Mouse (Mus musculus) hindbrain, embryonic 14.5 days (tissue): ENCODE data around the gene Trpt1. TPM values are rescaled to one million over a fixed set of nuclear protein-coding genes. Genes with fewer than 3 reads are reported as not detected.

Experiments used
- ATAC-seq: fragments of 200-750 bp; cut with Nextera tagmentation; 2 replicates; pipeline ENCODE4 v1.8.0; 2017; ENCODE audit warnings: moderate number of reproducible peaks, mild to moderate bottlenecking, moderate TSS enrichment, moderate library complexity; ENCODE audit not compliant: low FRiP score
- DNase-seq: peaks from one replicate; pipeline ENCODE4 v3.0.0-alpha.2; 2015; ENCODE audit warnings: low spot score
- H3K27ac ChIP-seq: fragments of 300-500 bp; sonication (generic); 2 replicates; pipeline ENCODE4 v1.5.1; 2014; ENCODE audit warnings: mild to moderate bottlenecking, moderate library complexity
- H3K27me3 ChIP-seq: fragments of 300-500 bp; sonication (generic); 2 replicates; pipeline ENCODE4 v1.6.1; 2014; ENCODE audit warnings: mild to moderate bottlenecking, low read length, mixed read lengths; ENCODE audit not compliant: control insufficient read depth, insufficient read depth
- H3K36me3 ChIP-seq: fragments of 300-500 bp; sonication (generic); replicated peaks from 2 replicates; pipeline ENCODE4 v1.6.1; 2014; ENCODE audit not compliant: control insufficient read depth, insufficient read depth
- H3K4me1 ChIP-seq: fragments of 300-500 bp; sonication (generic); replicated peaks from 2 replicates; pipeline ENCODE4 v1.6.1; 2014; ENCODE audit warnings: antibody characterized with exemption, low read length, mixed read lengths; ENCODE audit not compliant: control insufficient read depth, insufficient read depth
- H3K4me2 ChIP-seq: fragments of 300-500 bp; sonication (generic); replicated peaks from 2 replicates; pipeline ENCODE4 v1.6.1; 2014; ENCODE audit warnings: mild to moderate bottlenecking, moderate library complexity
- H3K4me3 ChIP-seq: fragments of 300-500 bp; sonication (generic); replicated peaks from 2 replicates; pipeline ENCODE4 v1.5.1; 2014; ENCODE audit warnings: mild to moderate bottlenecking, low read length
- H3K9ac ChIP-seq: fragments of 300-500 bp; sonication (generic); 2 replicates; pipeline ENCODE4 v1.6.1; 2014
- H3K9me3 ChIP-seq: fragments of 300-500 bp; sonication (generic); 2 replicates; pipeline ENCODE4 v1.6.1; 2016; ENCODE audit warnings: low read length; ENCODE audit not compliant: control insufficient read depth
- WGBS: fragments of 180-500 bp; shearing (Covaris S2); extraction: QIAGEN DNeasy Blood & Tissue Kit; methylation state at CpG from one replicate; pipeline ENCODE4 v1.1.7; 2014; 5-methylcytosine and 5-hydroxymethylcytosine counted together
- polyA plus RNA-seq: library from polyadenylated mRNA; unstranded; fragments of >200 nt; fragmentation: Nextera tagmentation; extraction: Ambion mirVana; gene quantifications from 2 replicates; pipeline ENCODE4 v1.2.1, GENCODE M21; 2014

Trpt1 gene
- polyA plus RNA-seq, 1 experiment from 2014 or later, result 17.8 TPM

DNA sequence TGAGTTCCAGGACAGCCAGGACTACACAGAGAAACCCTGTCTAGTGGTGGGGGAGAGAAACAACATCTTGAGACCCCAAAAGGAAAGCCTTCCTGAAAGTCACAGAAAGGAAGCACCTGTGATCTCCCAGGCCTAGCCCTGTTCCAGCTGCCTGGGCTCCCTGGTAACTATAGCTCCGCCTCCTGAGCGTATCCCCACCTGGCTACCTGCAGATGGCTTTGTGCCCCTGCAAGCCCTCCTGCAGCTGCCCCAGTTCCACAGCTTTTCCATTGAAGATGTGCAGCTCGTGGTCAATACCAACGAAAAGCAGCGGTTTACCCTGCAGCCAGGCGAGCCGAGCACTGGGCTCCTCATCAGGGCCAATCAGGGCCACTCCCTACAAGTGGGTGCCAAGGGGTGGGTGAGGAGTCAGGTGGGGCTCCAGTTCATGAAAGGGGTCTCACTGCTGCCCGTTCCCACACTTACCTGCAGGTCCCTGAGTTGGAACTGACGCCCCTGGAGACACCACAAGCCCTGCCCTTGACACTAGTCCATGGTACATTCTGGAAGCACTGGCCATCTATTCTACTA, 1.9 kb downstream of the Trpt1 start:
- Histone ChIP-seq H3K9me3 (no peaks in the 10 kb centered on the region), H3K4me1 (peaks cover 21% of the 10 kb centered on the region), H3K27me3 (no peaks in the 10 kb centered on the region), H3K4me2 (no peak overlapping the region), H3K9ac (no peak overlapping the region), H3K27ac (no peak overlapping the region), H3K4me3 (no peak overlapping the region), H3K36me3 (peaks cover 21% of the 10 kb centered on the region)
- 84% methylated on average over 9 of the region's 9 CpGs for WGBS
- no peak for DNase-seq
- no peak for ATAC-seq

DNA sequence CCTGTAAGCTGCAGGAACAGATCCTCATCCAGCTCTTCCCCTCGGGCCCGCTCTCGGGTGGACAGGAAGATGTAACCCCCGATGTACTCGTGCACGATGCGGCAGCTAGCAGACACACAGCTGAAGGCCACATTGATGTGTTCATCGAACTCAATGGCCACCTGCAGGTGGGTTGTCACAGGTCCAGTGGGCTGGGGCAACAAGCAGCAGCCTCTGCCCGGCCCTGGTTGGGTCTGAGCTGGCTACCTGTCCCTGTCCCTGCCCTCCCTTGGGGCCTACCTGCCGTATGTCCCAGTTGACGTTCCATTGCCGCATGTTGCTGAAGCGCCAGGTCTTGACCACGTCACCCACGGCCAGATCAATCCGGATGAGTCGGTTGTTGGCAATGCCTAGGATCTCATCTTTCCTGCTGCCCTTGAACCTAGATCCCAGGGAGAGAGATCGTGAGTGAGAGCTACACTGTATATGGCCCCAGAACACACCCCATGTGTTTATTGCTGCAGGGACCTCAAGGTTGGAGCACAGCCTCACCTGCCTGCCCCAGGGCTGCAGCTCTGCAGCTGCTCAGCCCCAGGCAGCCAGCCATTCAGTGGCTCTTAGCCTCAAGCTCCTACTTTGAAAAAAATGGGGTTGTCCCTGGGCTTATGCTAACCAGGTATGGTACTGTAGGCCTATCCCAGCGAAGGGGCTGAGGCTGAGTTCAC, 3.6 kb downstream of the Trpt1 start:
- H3K4me1 ChIP-seq, result peaks cover 17% of the 10 kb centered on the region
- no peak overlapping the region for H3K9ac ChIP-seq
- WGBS, result 93% methylated on average over 19 of the region's 19 CpGs
- peaks cover 21% of the 10 kb centered on the region for H3K36me3 ChIP-seq
- no peak for ATAC-seq
- no peak overlapping the region for H3K4me3 ChIP-seq
- H3K4me2 ChIP-seq, result no peak overlapping the region
- H3K27me3 ChIP-seq, result no peaks in the 10 kb centered on the region
- no peaks in the 10 kb centered on the region for H3K9me3 ChIP-seq
- H3K27ac ChIP-seq, result no peak overlapping the region
- DNase-seq, result no peak

GRCm38 (mm10) chr19:7006892-7007593, 11.1 kb downstream of the Trpt1 start:
- Histone ChIP-seq H3K36me3 (no peaks in the 10 kb centered on the region), H3K4me1 (no peaks in the 10 kb centered on the region), H3K9ac (no peak overlapping the region), H3K27ac (no peak overlapping the region), H3K9me3 (no peaks in the 10 kb centered on the region), H3K4me2 (no peak overlapping the region), H3K4me3 (no peak overlapping the region), H3K27me3 (no peaks in the 10 kb centered on the region)
- DNase-seq (no peak), ATAC-seq (no peak)
- 91% methylated on average over 9 of the region's 9 CpGs for WGBS

DNA sequence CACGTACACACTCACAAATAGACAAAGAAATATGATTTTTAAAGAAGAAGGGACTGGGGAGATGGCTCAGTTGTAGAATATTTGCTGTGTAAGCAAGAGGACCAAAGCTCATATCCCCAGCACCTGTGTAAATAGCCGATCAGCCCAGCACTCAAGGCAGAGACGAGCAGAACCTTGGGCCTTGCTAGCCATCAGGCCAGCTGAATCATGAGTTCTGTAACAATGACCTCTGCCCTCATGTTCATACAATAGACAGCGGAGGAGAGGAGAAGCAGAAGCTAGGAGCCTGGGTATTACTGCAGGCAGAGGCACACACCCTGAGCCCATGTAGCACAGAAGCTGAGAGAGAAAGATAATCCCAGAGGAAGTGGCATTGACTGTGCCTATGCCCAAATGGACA, 16.5 kb downstream of the Trpt1 start:
- ATAC-seq (no peak), DNase-seq (no peak)
- no peak overlapping the region for H3K9ac ChIP-seq
- 77% methylated on average over 4 of the region's 4 CpGs for WGBS
- no peaks in the 10 kb centered on the region for H3K27me3 ChIP-seq
- H3K27ac ChIP-seq, result no peak overlapping the region
- no peaks in the 10 kb centered on the region for H3K9me3 ChIP-seq
- no peaks in the 10 kb centered on the region for H3K4me1 ChIP-seq
- H3K4me3 ChIP-seq, result no peak overlapping the region
- H3K36me3 ChIP-seq, result no peaks in the 10 kb centered on the region; the same call in 1 of the 2 replicates
- H3K4me2 ChIP-seq, result no peak overlapping the region

DNA sequence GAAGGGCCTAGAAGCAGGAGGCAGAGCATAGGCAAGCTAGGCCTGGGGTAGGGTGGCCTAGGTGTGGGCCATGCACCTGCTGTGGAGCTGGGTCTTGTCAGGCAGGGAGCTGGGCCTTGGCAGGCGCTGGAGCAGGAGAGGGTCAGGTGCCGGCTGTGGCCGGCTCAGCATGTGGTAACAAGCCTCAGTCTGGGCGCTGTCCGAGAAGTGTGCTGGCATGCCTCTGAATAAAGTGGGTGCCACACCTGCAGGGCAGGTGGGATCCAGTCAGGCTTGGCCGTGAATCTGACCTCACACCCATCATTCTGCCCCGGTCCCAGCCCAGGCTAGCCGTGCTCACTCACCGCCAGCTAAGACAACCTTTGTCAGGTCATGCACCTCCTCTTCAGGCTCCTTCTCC, 18.1 kb downstream of the Trpt1 start:
- Histone ChIP-seq H3K27me3 (no peaks in the 10 kb centered on the region), H3K4me1 (no peaks in the 10 kb centered on the region), H3K9me3 (no peaks in the 10 kb centered on the region), H3K9ac (no peak overlapping the region), H3K27ac (no peak overlapping the region), H3K4me3 (no peak overlapping the region), H3K4me2 (no peak overlapping the region), H3K36me3 (peaks cover 9% of the 10 kb centered on the region)
- DNase-seq (no peak), ATAC-seq (no peak)
- 84% methylated on average over 9 of the region's 9 CpGs for WGBS

DNA sequence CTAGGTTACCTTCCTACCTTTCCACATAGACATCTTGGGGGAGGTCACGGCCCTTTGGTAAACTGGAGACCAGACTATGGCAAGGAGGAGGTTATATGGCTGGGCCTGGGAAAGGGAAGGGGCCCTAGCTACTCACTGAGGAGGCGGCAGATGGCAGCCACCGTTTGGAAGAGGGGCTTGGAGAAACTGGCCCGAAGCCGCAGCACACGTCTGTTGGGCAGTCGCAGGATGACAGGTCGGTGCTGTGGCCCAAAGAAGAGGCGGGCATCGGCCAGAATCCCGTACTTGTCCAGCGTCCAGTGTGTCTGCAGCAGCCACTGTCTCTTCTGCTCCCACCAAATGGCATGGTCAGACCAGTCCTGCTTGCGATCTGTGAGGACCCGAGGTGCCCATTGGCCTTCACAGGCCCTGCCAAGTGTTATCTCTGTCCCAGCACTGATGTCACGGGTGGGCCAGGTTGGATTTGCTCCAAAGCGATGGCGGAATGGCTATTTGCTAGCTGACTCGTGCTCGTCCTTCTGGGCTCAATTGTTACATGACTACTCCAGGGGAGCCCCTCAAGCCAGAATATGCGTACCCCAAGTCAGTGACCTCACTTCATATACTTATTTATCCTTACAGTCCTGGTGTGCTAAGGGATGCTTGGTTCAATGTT, 18.7 kb downstream of the Trpt1 start:
- 90% methylated on average over 20 of the region's 20 CpGs for WGBS
- H3K27ac ChIP-seq, result no peak overlapping the region
- no peak for DNase-seq
- no peak for ATAC-seq
- no peaks in the 10 kb centered on the region for H3K27me3 ChIP-seq
- no peak overlapping the region for H3K4me3 ChIP-seq
- peaks cover 16% of the 10 kb centered on the region for H3K36me3 ChIP-seq
- no peak overlapping the region for H3K9ac ChIP-seq
- no peaks in the 10 kb centered on the region for H3K4me1 ChIP-seq
- H3K4me2 ChIP-seq, result no peak overlapping the region
- no peaks in the 10 kb centered on the region for H3K9me3 ChIP-seq

GRCm38 (mm10) chr19:7017541-7018457, 21.9 kb downstream of the Trpt1 start:
- Histone ChIP-seq H3K4me3 (no peak overlapping the region), H3K36me3 (peaks cover 48% of the 10 kb centered on the region), H3K27me3 (no peaks in the 10 kb centered on the region), H3K27ac (no peak overlapping the region), H3K4me2 (no peak overlapping the region), H3K4me1 (no peaks in the 10 kb centered on the region), H3K9me3 (no peaks in the 10 kb centered on the region), H3K9ac (no peak overlapping the region)
- no peak for ATAC-seq
- no peak for DNase-seq
- WGBS, result 92% methylated on average over 12 of the region's 12 CpGs

DNA sequence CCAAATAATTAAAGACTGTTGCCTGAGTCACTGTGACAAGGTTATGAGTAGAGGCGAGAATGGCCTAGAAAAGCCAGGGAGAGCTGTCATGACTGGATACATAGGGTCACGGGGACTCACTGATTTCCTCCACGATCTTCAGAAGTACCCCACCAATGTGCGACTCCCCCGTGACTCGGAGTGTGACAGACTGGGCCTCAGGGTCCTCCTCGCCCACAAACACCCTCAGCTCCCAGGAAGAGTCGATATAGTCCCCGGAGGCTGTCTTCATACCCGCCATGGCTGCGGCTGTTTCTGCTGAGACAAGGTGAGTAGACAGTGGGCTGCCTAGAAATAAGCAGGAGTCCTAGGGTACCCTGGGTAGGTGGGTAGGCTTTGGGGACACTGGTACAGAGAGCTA, 22.6 kb downstream of the Trpt1 start:
- no peaks in the 10 kb centered on the region for H3K4me1 ChIP-seq
- H3K27ac ChIP-seq, result no peak overlapping the region
- peaks cover 55% of the 10 kb centered on the region for H3K36me3 ChIP-seq

More for the DNA sequence above, 22.6 kb downstream of the Trpt1 start:
- no peaks in the 10 kb centered on the region for H3K27me3 ChIP-seq
- H3K9ac ChIP-seq, result no peak overlapping the region
- no peak for ATAC-seq
- no peak for DNase-seq
- H3K4me2 ChIP-seq, result no peak overlapping the region
- no peak overlapping the region for H3K4me3 ChIP-seq
- no peaks in the 10 kb centered on the region for H3K9me3 ChIP-seq
- 94% methylated on average over 11 of the region's 11 CpGs for WGBS
